9 mouse cellular contexts compared by ENCODE assay signal in genomic region chr9:119483554-119484353, GRCm38 (mm10). TPM values are rescaled to one million over a fixed set of nuclear protein-coding genes. Genes with fewer than 3 reads are reported as not detected.
DNase-seq lines count a peak whose midpoint lies in the region; ATAC-seq and TF ChIP-seq lines count a peak whose summit lies in the region.
"Had no signal": no experiment of that assay in that cellular context is flagged by ENCODE, and none has a peak within 500 bp of the region (broad histone marks: within the 10 kb centered on the region; RNA-seq: fewer than 3 reads in every experiment).

No protein-coding gene starts in this region.

- ATAC-seq in cerebellum, adult (ENCODE audit: insufficient number of reproducible peaks, low FRiP score, low TSS enrichment): no peak
- ATAC-seq in stomach, embryonic 15.5 days (ENCODE audit: insufficient read depth, low FRiP score, low read depth): peak; percentile 53; the same call in 1 of the 2 replicates
- ATAC-seq in stomach, postnatal 0 days (ENCODE audit: low FRiP score, low TSS enrichment): no peak; the same call in 1 of the 2 replicates
- ATAC-seq in hindbrain, embryonic 16.5 days: 0 out of 2 replicates have a peak, but pooled peaks have one; percentile 11
- no peak for ATAC-seq in activated CD4-positive, CD25-positive, alpha-beta regulatory T cell, adult 4 months
- no peak for ATAC-seq in monocyte, adult 5-6 weeks (replicated peaks; ENCODE audit: insufficient number of reproducible peaks, low FRiP score, low TSS enrichment, poor library complexity, severe bottlenecking)
- ATAC-seq: liver, embryonic 12.5 days had no signal

- no peaks in the 10 kb centered on the region for H3K27me3 ChIP-seq in stomach, embryonic 15.5 days (replicated peaks)
- H3K27me3 ChIP-seq in stomach, postnatal 0 days (ENCODE audit: control insufficient read depth, insufficient read depth, low read length): no peaks in the 10 kb centered on the region
- no peaks in the 10 kb centered on the region for H3K27me3 ChIP-seq in hindbrain, embryonic 16.5 days (replicated peaks; ENCODE audit: control insufficient read depth, insufficient read depth, low read length)
- H3K27me3 ChIP-seq: liver, embryonic 12.5 days had no signal

- H3K9me3 ChIP-seq in stomach, embryonic 15.5 days: no peaks in the 10 kb centered on the region
- H3K9me3 ChIP-seq in stomach, postnatal 0 days (ENCODE audit: control insufficient read depth, low read length): no peaks in the 10 kb centered on the region
- H3K9me3 ChIP-seq in hindbrain, embryonic 16.5 days (ENCODE audit: control insufficient read depth, low read length): no peaks in the 10 kb centered on the region
- H3K9me3 ChIP-seq: liver, embryonic 12.5 days had no signal

- H3K36me3 ChIP-seq in stomach, embryonic 15.5 days: no peaks in the 10 kb centered on the region
- H3K36me3 ChIP-seq in stomach, postnatal 0 days (ENCODE audit: control insufficient read depth, insufficient read depth, low read length): no peaks in the 10 kb centered on the region
- no peaks in the 10 kb centered on the region; the same call in 1 of the 2 replicates for H3K36me3 ChIP-seq in hindbrain, embryonic 16.5 days (ENCODE audit: control insufficient read depth, insufficient read depth, low read length)
- H3K36me3 ChIP-seq: liver, embryonic 12.5 days had no signal

- DNase-seq in cerebellum, adult 11-12 months: peak; percentile 23
- no peak for DNase-seq in stomach, postnatal 0 days (ENCODE audit: low spot score)
- peak; percentile 55 for DNase-seq in thymus, postnatal 4 days

- WGBS in stomach, embryonic 15.5 days: 55% methylated on average over 23 of the region's 23 CpGs
- 45% methylated on average over 23 of the region's 23 CpGs for WGBS in stomach, postnatal 0 days
- 43% methylated on average over 23 of the region's 23 CpGs for WGBS in hindbrain, embryonic 16.5 days

- TF ChIP-seq EP300 in stomach, postnatal 0 days (optimal IDR thresholded peaks at IDR 0.05): no peak

- no peak for TF ChIP-seq CTCF in stomach, postnatal 0 days (IDR thresholded peaks at IDR 0.05; ENCODE audit: low read depth)

- no peak overlapping the region for H3K4me3 ChIP-seq in stomach, embryonic 15.5 days (replicated peaks)
- H3K4me3 ChIP-seq in stomach, postnatal 0 days (ENCODE audit: low read depth, low read length): no peak overlapping the region
- H3K4me3 ChIP-seq in hindbrain, embryonic 16.5 days (ENCODE audit: low read length): no peak overlapping the region
- H3K4me3 ChIP-seq: liver, embryonic 12.5 days had no signal

- H3K27ac ChIP-seq in stomach, embryonic 15.5 days: no peak overlapping the region
- no peak overlapping the region for H3K27ac ChIP-seq in stomach, postnatal 0 days (replicated peaks)
- no peak overlapping the region for H3K27ac ChIP-seq in hindbrain, embryonic 16.5 days (ENCODE audit: low read depth, low read length)
- H3K27ac ChIP-seq: liver, embryonic 12.5 days had no signal

- H3K4me2 ChIP-seq in stomach, embryonic 15.5 days: no peak overlapping the region
- H3K4me2 ChIP-seq in stomach, postnatal 0 days (replicated peaks; ENCODE audit: low read depth): no peak overlapping the region
- no peak overlapping the region for H3K4me2 ChIP-seq in hindbrain, embryonic 16.5 days (ENCODE audit: low read length)
- H3K4me2 ChIP-seq: liver, embryonic 12.5 days had no signal

- no peak overlapping the region for H3K9ac ChIP-seq in stomach, embryonic 15.5 days
- no peak overlapping the region for H3K9ac ChIP-seq in stomach, postnatal 0 days (ENCODE audit: low read length)
- no peak overlapping the region for H3K9ac ChIP-seq in hindbrain, embryonic 16.5 days (ENCODE audit: low read depth, low read length)
- H3K9ac ChIP-seq: liver, embryonic 12.5 days had no signal

- H3K4me1 ChIP-seq in stomach, embryonic 15.5 days: no peaks in the 10 kb centered on the region
- H3K4me1 ChIP-seq in stomach, postnatal 0 days (replicated peaks; ENCODE audit: control insufficient read depth, insufficient read depth): no peaks in the 10 kb centered on the region
- peaks cover 2% of the 10 kb centered on the region; the same call in 1 of the 2 replicates for H3K4me1 ChIP-seq in hindbrain, embryonic 16.5 days (ENCODE audit: control insufficient read depth, insufficient read depth, low read depth, low read length)
- H3K4me1 ChIP-seq: liver, embryonic 12.5 days had no signal

RNA-seq across cellular contexts. Expression of gene Exog, which starts 39.0 kb away (rescaled TPM):
- polyA plus RNA-seq in stomach, embryonic 15.5 days (2015; fragmentation: Nextera tagmentation; extraction: Ambion mirVana): 21.1 and 21.4 TPM in 2 replicates
- 8.5 TPM in 2 replicates for polyA plus RNA-seq in stomach, postnatal 0 days (2015; fragmentation: Nextera tagmentation; extraction: Ambion mirVana)
- 48.7 and 49.4 TPM in 2 replicates for polyA plus RNA-seq in hindbrain, embryonic 16.5 days (2015; fragmentation: Nextera tagmentation; extraction: Ambion mirVana)
- polyA plus RNA-seq in activated CD4-positive, CD25-positive, alpha-beta regulatory T cell, adult 4 months (2017; shearing (Covaris generic)): 10 to 100 TPM in 1 of 2 experiments, 1 to 10 TPM in 1; 8.6 to 10.5 TPM
- total RNA-seq in monocyte, adult 5-6 weeks (2017): 0.48 to 4.9 TPM (median 4.6 TPM) in 3 replicates

Comparison
In these comparisons a context has a peak if more than half of its experiments do, and no peak if none do; other contexts are left out.
1. ATAC-seq: peak in stomach, embryonic 15.5 days (single experiment) and hindbrain, embryonic 16.5 days (single experiment); none in cerebellum, adult (single experiment), stomach, postnatal 0 days (single experiment), activated CD4-positive, CD25-positive, alpha-beta regulatory T cell, adult 4 months (single experiment) and monocyte, adult 5-6 weeks (single experiment).